Mouse (Mus musculus) left cerebral cortex, postnatal 25 days (tissue): ENCODE data around the gene Krt18. TPM values are rescaled to one million over a fixed set of nuclear protein-coding genes. Genes with fewer than 3 reads are reported as not detected.
"Not testable (repeated sequence)": the region's sequence is repeated elsewhere in the genome, so short reads cannot be mapped to it uniquely, and the experiment has no call there.

ENCODE experiments used
- DNase-seq, 2 experiments: peaks; one replicate each; pipeline ENCODE4 v3.0.0; 2022; ENCODE audit warnings: low spot score in 2 of 2, mixed read lengths in 1 of 2
- intact Hi-C: fragments of 180-260 bp; cut with DNase I; formaldehyde crosslinking; loops from one replicate; pipeline ENCODE4 v1.15.1; 2025
- total RNA-seq, 2 experiments: library from RNA; stranded (reverse); gene quantifications; 2 replicates each; pipeline ENCODE4 v1.2.3; 2021

Krt18 gene
- total RNA-seq: under 1 TPM in 1 of 2 experiments, not detected in 1; 0.69 TPM

DNA sequence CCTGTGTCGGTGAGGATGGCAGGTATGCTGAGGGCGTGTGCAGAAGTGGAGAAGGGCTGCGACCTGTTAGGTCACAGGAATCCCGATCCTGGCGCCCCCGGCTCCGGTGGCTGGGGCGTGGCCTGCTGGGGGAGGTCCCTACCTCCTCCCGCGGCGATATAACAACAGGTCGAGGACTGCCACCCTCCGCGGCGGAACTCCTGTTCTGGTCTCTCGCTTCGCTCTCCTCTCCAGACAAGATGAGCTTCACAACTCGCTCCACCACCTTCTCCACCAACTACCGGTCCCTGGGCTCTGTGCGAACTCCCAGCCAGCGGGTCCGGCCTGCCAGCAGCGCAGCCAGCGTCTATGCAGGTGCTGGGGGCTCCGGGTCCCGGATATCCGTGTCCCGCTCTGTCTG lies at the start of gene Krt18:
Gene Krt18 (plus strand): TSS at position 141 of the 400 bp plus-strand sequence.
- intact Hi-C loops: no loop called here
- no peak for DNase-seq

- intact Hi-C loops: loop anchor here (10.0 kb wide), 1 partner anchor 746 kb away; no protein-coding TSS in a partner anchor
- no peak for DNase-seq
Measured at GRCm38 (mm10) chr15:101980849-101981248, 47.1 kb upstream of the Krt18 start.

- no peak for DNase-seq
- intact Hi-C loops: loop anchor here (10.0 kb wide), 1 partner anchor 749 kb away; no protein-coding TSS in a partner anchor
Measured at GRCm38 (mm10) chr15:101983315-101983948, 44.5 kb upstream of the Krt18 start.

DNA sequence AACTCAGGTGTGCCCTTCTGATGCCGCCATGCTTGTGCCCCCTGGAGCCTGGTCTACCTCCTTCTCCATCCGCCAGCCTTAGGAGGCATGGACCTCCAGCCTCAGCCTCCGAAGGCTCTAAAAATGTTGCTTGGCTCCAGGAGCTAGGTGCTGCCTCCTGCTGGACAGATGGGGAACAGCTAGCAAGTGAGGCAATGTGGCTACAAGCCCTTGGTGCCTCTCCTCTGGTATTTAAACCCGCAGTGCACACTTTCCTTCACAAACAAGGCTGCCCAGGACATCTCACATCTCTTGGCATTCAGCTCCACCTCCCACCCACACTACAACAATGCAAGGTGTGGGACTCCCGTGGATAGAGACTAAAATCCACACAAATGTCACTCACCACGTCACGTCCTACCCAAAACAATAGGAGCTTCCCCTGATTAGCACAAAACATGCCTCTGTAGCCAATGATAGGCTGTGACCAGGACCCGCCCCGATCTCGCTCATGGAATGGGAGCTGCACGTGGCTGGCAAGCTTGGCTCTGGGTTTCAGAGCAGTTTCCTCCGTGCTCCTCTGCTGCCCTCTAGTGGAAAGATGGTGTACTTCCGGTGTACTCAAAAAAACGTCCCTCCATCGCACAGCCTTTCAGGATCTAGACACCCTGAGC lies 43.9 kb upstream of the Krt18 start:
- peak; percentile 91 to 96 for DNase-seq
- intact Hi-C loops: loop anchor here (1.0 to 10.0 kb wide), 4 partner anchors 465 to 749 kb away; no protein-coding TSS in a partner anchor

GRCm38 (mm10) chr15:101984746-101985145 lies 43.2 kb upstream of the Krt18 start:
- intact Hi-C loops: loop anchor here (1.0 to 10.0 kb wide), 4 partner anchors 465 to 750 kb away; no protein-coding TSS in a partner anchor
- no peak for DNase-seq

DNA sequence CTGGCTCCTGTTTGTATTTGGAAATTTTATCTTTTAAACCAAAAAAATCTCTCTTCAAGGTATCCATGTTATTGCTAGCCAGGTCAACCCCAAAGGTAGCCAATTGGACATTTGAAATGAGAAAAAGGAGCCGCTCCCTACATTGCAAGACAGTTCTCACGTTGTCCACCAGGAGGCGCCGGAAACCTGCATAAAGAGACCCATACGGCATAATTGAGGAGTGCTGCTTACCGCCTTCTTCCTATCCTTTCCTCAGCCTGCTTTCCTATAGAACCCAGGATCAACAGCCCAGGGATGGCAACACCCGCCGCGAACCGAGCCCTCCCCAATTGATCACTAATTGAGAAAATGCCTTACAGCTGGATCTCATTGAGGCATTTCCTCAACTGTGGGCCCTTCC lies 39.9 kb upstream of the Krt18 start:
- intact Hi-C loops: loop anchor here (1.0 to 10.0 kb wide), 2 partner anchors 77 to 753 kb away; no protein-coding TSS in a partner anchor

GRCm38 (mm10) chr15:101988714-101989113 lies 39.3 kb upstream of the Krt18 start:
- no peak for DNase-seq
- intact Hi-C loops: loop anchor here (1.0 to 10.0 kb wide), 2 partner anchors 77 to 754 kb away; no protein-coding TSS in a partner anchor

More for the DNA sequence above, 39.9 kb upstream of the Krt18 start:
- DNase-seq: peak; percentile 82 to 88

GRCm38 (mm10) chr15:101990946-101991345 lies 37.0 kb upstream of the Krt18 start:
- intact Hi-C loops: no loop called here

GRCm38 (mm10) chr15:101994365-101994764 lies 33.6 kb upstream of the Krt18 start:
- intact Hi-C loops: no loop called here
- no peak for DNase-seq

More at GRCm38 (mm10) chr15:101990946-101991345, 37.0 kb upstream of the Krt18 start:
- no peak for DNase-seq

GRCm38 (mm10) chr15:101995484-101996236 lies 32.3 kb upstream of the Krt18 start:
- no peak for DNase-seq
- intact Hi-C loops: no loop called here

GRCm38 (mm10) chr15:101996450-101997078 lies 31.4 kb upstream of the Krt18 start:
- DNase-seq: peak in 1 of 2 experiments; percentile 55
- intact Hi-C loops: not testable (repeated sequence)

DNA sequence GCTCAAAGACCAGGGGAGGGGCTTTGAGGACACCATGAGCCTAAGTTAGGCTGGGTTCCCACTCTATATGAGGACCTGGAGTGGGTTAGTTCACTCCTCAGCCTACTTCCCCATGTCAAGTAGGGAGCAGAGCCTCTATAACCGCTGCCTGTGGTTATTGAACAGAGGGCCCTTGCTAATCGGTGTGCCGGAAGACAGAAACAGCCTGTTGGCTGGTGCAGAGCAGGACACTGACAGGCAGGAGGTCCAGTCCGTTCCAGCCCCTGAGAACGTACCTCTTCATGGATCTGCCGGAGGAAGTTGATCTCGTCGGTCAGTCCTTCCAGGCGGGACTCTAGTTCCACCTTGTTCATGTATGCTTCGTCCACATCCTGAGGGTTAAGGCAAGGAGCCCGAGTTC lies 28.8 kb upstream of the Krt18 start:
- intact Hi-C loops: no loop called here
- no peak for DNase-seq

DNA sequence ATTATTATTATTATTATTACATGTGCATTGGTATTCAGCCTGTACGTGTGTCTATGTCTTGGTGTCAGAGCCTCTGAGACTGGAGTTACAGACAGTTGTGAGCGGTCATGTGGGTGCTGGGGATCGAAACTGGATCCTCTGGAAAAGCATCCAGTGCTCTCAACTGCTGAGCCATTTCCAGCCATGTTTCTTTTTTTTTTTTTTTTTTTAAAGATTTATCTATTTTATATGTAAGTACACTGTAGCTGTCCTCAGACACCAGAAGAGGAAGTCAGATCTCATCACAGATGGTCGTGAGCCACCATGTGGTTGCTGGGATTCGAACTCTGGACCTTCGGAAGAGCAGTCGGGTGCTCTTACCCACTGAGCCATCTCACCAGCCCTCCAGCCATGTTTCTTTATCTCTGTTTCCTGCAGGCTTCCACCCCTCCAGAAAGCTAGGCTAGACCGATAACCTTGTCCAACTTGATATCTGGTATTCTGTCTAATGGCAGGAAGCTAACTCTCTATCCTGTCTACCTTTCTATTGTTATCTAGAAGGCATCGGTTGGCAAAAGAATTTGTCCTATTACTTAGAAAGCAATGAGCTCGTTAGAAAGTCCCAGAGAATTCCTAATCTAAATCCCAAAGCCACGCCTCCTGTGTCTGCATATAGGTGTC lies 28.2 kb upstream of the Krt18 start:
- no peak for DNase-seq
- intact Hi-C loops: no loop called here

- DNase-seq: no peak
- intact Hi-C loops: no loop called here
Measured at GRCm38 (mm10) chr15:102002646-102003488, 25.1 kb upstream of the Krt18 start.

GRCm38 (mm10) chr15:102003516-102003915 lies 24.5 kb upstream of the Krt18 start:
- no peak for DNase-seq
- intact Hi-C loops: no loop called here

DNA sequence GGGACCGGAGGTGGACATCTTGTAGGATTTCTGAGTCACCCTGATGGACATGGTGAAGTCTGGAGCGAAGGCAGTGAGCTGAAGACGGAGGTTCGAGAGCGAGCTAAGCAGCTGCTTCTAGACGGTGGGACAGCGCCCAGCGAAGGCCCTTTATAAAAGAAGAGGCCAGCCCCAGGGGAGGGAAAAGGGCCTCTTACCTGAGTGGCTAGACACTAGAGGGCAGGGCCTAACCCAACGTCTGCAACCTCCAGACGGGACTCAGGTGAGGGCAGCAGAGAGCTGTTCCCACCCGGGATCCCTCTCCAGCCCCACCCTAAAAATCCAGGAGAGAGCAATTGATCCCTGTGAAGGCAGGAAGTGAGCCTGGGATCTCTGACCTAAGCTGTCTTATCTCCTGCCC lies 23.8 kb upstream of the Krt18 start, which contains the start of gene Krt8:
Gene Krt8 (minus strand): TSS at position 294 of the 400 bp plus-strand sequence.
- DNase-seq: no peak
- intact Hi-C loops: no loop called here

GRCm38 (mm10) chr15:102005290-102005689 lies 22.7 kb upstream of the Krt18 start:
- no peak for DNase-seq
- intact Hi-C loops: no loop called here

GRCm38 (mm10) chr15:102006317-102006716 lies 21.7 kb upstream of the Krt18 start:
- no peak for DNase-seq
- intact Hi-C loops: no loop called here
